Mouse (Mus musculus) CD4-positive naive resting alpha-beta T cell, adult 76 days (primary cell): ENCODE measurements around the gene Cep41. TPM values are rescaled to one million over a fixed set of nuclear protein-coding genes. Genes with fewer than 3 reads are reported as not detected.

Experiments used
- total RNA-seq: library from RNA; stranded (reverse); gene quantifications from one replicate; pipeline ENCODE4 v1.2.4, GENCODE M21; 2023

Cep41 gene
- total RNA-seq: 6.1 TPM

DNA sequence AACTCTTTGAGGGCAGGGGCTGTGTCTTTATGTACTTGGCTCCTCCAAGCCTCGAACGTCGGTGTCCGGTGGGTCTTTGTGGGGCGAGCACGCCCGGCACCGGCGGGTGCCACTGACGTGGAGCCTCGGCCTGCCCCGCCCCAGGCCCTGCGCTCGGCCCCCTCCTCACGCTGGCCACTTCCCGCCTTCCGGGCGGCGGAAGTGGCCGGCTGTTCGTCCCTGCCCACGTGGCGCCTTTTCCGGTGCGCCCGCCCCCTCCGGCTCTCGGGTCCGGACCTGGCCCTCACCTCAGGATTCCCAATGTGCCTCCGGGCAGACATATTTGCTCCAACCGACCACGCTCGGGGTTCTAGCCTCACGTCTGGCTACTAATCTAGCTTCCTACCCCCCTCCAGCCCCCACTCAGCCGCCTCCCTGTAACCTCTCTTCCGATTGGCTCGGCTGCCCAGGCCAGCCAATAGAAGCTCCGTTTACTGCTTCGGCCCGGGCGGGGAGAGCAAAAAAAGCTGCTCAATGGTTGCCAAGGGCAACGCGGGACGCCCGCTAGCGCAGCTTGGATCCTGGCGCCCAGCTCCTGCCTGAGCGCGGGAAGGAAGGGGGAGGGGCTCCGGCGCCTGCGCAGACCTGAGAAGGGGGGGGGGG lies at the start of gene Cep41:
Cep41 (minus strand) TSS at position 400 of the 642 bp plus-strand sequence.

DNA sequence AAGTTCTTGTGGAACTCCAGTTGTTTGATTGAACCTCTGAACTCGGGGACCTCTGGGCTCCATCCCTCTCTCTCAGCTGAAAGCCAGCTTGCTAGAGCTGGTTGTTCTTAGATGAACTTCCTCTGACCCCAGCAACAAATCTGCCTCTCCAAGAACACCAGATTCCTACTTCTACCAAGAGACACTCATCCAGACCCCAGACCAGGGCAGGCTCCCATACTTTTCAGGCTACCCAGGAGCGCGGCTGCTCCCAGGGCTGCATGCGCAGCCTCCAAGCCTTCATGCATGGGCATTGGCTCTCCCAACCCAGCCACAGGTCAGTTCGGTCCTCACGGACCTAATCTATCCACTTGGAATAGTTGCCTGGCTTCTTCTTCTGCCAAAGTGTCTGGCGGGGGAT lies 29.8 kb upstream of the Cep41 start, which contains the start of gene Mest:
Mest (plus strand) TSS at position 217 of the 400 bp plus-strand sequence.

DNA sequence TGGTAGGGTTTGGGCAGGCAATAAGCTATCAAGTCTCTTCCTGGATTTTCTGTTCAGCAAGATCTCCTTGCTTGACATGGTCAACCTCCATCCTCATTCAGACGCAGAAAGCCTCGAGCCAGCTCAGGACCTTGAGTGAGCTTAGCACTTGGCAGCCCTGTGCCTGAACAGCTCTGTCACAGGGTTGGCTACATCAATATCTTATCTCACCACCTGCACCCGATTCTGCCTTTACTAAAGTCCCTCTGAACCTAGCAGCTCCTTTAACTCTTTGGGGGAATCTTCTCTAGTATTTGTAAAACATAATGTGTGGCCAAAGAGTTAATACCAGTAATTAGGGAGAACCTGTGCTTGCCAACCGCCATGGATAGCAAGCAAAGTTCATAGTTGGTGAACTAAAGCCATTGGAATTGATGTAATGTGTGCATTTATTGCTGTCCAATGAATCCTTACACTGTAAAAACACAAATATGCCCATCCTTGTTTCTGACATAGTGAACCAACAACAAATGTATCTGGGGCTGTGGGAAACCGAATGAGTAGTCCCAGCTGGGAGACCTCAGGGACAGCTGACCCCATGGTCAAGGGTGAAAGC lies 54.8 kb downstream of the Cep41 start, which contains the start of gene Cpa1:
Cpa1 (plus strand) TSS at position 545 of the 595 bp plus-strand sequence.

DNA sequence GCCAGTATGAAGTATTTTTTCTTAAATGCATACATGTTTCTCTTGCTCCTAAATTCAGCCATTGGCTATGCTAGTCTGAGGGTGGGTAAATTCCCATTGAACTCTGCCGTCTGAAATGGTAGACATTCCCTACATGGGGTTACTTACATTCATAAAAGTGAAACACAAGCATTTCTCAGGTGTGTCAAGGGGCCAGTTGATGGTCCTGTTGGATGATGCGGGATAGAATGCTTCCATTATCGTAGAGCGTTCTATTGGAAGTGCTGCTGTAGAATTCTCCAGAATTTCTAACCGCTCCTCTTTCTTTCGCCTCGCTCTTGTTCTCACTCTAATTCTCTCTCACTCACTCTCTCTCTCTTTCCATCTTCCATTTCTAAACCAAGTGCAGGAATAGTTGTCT lies 82.8 kb downstream of the Cep41 start, which contains the start of gene Cpa5:
Cpa5 (plus strand) TSS at position 301 of the 400 bp plus-strand sequence.

Other genes with a start within 250 kb of the Cep41 start
- gene Tmem209, start 184.0 kb downstream of the Cep41 start, total RNA-seq: 34.3 TPM
- 0.85 TPM for gene Ssmem1, start 183.9 kb downstream of the Cep41 start, total RNA-seq
- not detected for gene Cpa2, start 152.2 kb downstream of the Cep41 start, total RNA-seq
- gene Cpa4, start 125.4 kb downstream of the Cep41 start, total RNA-seq: not detected
- not detected for gene Cpa5, start 82.7 kb downstream of the Cep41 start, total RNA-seq
- 0.35 TPM for gene Cpa1, start 54.5 kb downstream of the Cep41 start, total RNA-seq
- gene Mest, start 29.8 kb upstream of the Cep41 start, total RNA-seq: 0.23 TPM
- 29.3 TPM for gene Copg2, start 203.0 kb upstream of the Cep41 start, total RNA-seq
- gene Tsga13, start 221.8 kb upstream of the Cep41 start, total RNA-seq: 2.1 TPM